Mouse (Mus musculus) lung, adult 2 months (tissue): ENCODE data around the gene Insrr. TPM values are rescaled to one million over a fixed set of nuclear protein-coding genes. Genes with fewer than 3 reads are reported as not detected.

Experiments
- DNase-seq: peaks from one replicate; pipeline ENCODE4 v3.0.0; 2022
- H3K4me1 ChIP-seq: fragments of 200-500 bp; 2 replicates; pipeline ENCODE4 v1.6.1; 2011; ENCODE audit warnings: low read length; ENCODE audit not compliant: control insufficient read depth, insufficient read depth
- H3K4me3 ChIP-seq: fragments of 200-500 bp; replicated peaks from 2 replicates; pipeline ENCODE3; 2011; ENCODE audit warnings: low read depth, mild to moderate bottlenecking, control low read depth, low read length; ENCODE audit errors: extremely low read depth
- CTCF ChIP-seq: fragments of 200-500 bp; IDR thresholded peaks from 2 replicates; pipeline ENCODE4 v1.5.1; 2011; ENCODE audit warnings: mild to moderate bottlenecking, low read length, control low read depth; ENCODE audit not compliant: insufficient read depth
- POLR2A ChIP-seq: fragments of 200-500 bp; IDR thresholded peaks from 2 replicates; pipeline ENCODE4 v1.6.1; 2011; ENCODE audit warnings: low read depth, mild to moderate bottlenecking, control low read depth, low read length, borderline replicate concordance; ENCODE audit errors: extremely low read depth
- whole genome bisulfite sequencing: fragments of 180-500 bp; shearing (Covaris S2); methylation state at CpG from one replicate; pipeline ENCODE4 v1.1.7; 2018; 5-methylcytosine and 5-hydroxymethylcytosine counted together
- polyA plus RNA-seq: library from polyadenylated mRNA; depleted of rRNA; stranded (reverse); fragments of >200 nt; gene quantifications from 2 replicates; pipeline ENCODE4 v1.2.3, GENCODE M21; 2012

Insrr gene
- polyA plus RNA-seq, 1 experiment: 0.19 TPM

GRCm38 (mm10) chr3:87771088-87771487 lies 25.7 kb upstream of the Insrr start:
- TF ChIP-seq CTCF: no peak
- no peak for TF ChIP-seq POLR2A
- H3K4me3 ChIP-seq: no peak overlapping the region
- no peak for DNase-seq
- H3K4me1 ChIP-seq: peaks cover 6% of the 10 kb centered on the region
- WGBS: 30% methylated on average over 6 of the region's 6 CpGs

GRCm38 (mm10) chr3:87778283-87778682 lies 18.5 kb upstream of the Insrr start:
- H3K4me3 ChIP-seq: no peak overlapping the region
- DNase-seq: no peak
- TF ChIP-seq CTCF (no peak), POLR2A (no peak)
- no peaks in the 10 kb centered on the region for H3K4me1 ChIP-seq
- WGBS: 48% methylated on average over 23 of the region's 23 CpGs

GRCm38 (mm10) chr3:87779086-87779485 lies 17.7 kb upstream of the Insrr start:
- 42% methylated on average over 2 of the region's 2 CpGs for WGBS
- TF ChIP-seq POLR2A (no peak), CTCF (no peak)

GRCm38 (mm10) chr3:87783282-87784023 lies 13.3 kb upstream of the Insrr start:
- 83% methylated on average over 25 of the region's 25 CpGs for WGBS
- DNase-seq: no peak
- Histone ChIP-seq H3K4me3 (no peak overlapping the region), H3K4me1 (no peaks in the 10 kb centered on the region)
- TF ChIP-seq CTCF: no peak
- TF ChIP-seq POLR2A: no peak

More at GRCm38 (mm10) chr3:87779086-87779485, 17.7 kb upstream of the Insrr start:
- no peak for DNase-seq
- no peaks in the 10 kb centered on the region for H3K4me1 ChIP-seq
- H3K4me3 ChIP-seq: no peak overlapping the region

GRCm38 (mm10) chr3:87785156-87785555 lies 11.6 kb upstream of the Insrr start:
- WGBS: 64% methylated on average over 5 of the region's 5 CpGs
- Histone ChIP-seq H3K4me3 (no peak overlapping the region), H3K4me1 (no peaks in the 10 kb centered on the region)
- no peak for DNase-seq
- no peak for TF ChIP-seq POLR2A
- TF ChIP-seq CTCF: no peak

- WGBS: 37% methylated on average over 6 of the region's 6 CpGs
- no peak overlapping the region for H3K4me3 ChIP-seq
- TF ChIP-seq POLR2A (no peak), CTCF (no peak)
- H3K4me1 ChIP-seq: no peaks in the 10 kb centered on the region
- no peak for DNase-seq
Observed at GRCm38 (mm10) chr3:87785626-87786214, 11.0 kb upstream of the Insrr start.

- no peak for DNase-seq
- Histone ChIP-seq H3K4me3 (no peak overlapping the region), H3K4me1 (no peaks in the 10 kb centered on the region)
- WGBS: 60% methylated on average over 1 of the region's 1 CpGs
- no peak for TF ChIP-seq CTCF
Observed at GRCm38 (mm10) chr3:87789248-87789647, 7.5 kb upstream of the Insrr start.

- DNase-seq: no peak
- Histone ChIP-seq H3K4me1 (peaks cover 5% of the 10 kb centered on the region; the same call in 1 of the 2 replicates), H3K4me3 (no peak overlapping the region)
- WGBS: 47% methylated on average over 5 of the region's 5 CpGs
- TF ChIP-seq CTCF: no peak
- TF ChIP-seq POLR2A: no peak
Observed at GRCm38 (mm10) chr3:87789768-87790167, 7.0 kb upstream of the Insrr start.

GRCm38 (mm10) chr3:87794922-87795325 lies 1.8 kb upstream of the Insrr start, which contains the start of gene Ntrk1:
Gene Ntrk1, minus strand, starts transcription at chr3:87795162.
- Histone ChIP-seq H3K4me1 (peaks cover 6% of the 10 kb centered on the region; the same call in 1 of the 2 replicates), H3K4me3 (no peak within 1 kb of the TSS)
- DNase-seq: no peak
- TF ChIP-seq CTCF: no peak
- TF ChIP-seq POLR2A: no peak
- WGBS: under 1% methylated on average over 46 of the region's 47 CpGs
